Mouse (Mus musculus): ENCODE measurements around the gene Sema3b.
"Not testable (repeated sequence)": the region's sequence is repeated elsewhere in the genome, so short reads cannot be mapped to it uniquely, and the experiment has no call there.

The Sema3b gene

DNA sequence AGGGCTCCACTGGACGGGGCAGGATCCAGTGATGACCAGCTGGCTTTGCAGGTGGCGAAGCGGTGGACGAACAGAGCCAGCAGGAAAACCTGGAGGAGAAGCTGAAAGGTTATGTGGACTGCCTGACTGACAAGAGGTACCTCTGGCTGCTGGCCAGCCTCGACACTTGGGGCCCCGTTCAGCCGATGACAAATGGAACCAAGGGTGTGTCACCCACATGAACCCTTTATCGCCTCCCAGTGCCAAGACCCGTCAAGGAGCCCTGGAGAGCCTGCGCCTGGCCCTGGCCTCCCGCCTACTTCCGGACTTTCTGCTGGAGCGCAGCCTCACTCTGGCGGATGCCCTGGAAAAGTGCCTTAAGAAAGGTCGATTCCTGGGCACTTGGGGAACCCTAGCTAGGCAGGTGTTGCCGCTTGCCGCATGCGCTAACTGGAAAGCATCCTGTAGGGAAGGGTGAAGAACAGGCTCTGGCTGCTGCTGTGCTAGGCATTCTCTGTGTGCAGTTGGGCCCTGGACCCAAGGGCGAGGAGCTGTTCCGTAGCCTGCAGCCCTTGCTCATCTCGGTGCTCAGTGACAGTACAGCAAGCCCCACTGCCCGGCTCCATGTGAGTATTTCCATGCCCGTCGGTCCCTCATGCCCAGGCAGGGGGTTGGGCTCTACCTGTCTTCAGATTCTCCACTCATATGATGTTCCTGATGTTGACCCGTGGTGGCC is 18.8 kb downstream of the Sema3b start:
- DNase-seq (ENCODE audit: low spot score): no peak

DNA sequence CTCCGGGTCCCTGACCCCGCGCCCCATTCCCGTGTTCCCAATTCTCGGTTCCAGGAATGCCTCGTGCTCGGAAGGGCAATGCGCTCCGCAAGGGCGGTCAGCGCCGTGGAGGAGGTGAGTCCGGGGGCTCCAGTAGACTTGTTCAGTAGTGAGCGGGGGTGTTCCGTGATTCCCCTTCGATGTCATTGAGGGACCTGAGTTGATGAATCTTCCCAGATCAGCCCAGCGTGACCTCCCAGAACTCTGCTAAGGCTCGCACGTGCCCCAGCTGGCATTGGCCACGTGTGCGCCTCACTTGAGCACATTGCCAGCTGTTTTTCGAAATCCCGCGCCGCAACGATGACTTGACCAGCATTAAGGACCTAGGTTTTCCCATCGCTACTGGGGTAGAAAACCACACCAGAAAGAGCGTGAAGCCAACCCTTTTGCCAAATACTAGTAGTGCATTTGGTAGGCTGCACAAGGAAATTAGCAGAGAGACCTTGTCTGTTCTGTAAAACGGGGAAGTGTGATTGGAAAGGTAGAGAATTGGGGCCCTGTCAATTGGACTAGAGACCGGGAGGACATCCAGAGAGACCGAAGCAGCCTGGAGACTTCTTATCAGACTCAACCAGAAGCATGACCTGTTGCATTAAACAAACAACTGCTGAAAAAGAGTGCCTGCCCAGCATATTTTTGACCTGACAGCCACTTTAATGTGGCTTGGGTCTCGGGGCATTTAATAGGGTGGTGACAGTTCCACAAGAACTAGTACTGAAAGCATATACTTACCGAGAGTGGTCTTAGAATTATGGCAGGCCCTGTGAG is 21.0 kb downstream of the Sema3b start:
- DNase-seq (ENCODE audit: low spot score): peak; percentile 64

DNA sequence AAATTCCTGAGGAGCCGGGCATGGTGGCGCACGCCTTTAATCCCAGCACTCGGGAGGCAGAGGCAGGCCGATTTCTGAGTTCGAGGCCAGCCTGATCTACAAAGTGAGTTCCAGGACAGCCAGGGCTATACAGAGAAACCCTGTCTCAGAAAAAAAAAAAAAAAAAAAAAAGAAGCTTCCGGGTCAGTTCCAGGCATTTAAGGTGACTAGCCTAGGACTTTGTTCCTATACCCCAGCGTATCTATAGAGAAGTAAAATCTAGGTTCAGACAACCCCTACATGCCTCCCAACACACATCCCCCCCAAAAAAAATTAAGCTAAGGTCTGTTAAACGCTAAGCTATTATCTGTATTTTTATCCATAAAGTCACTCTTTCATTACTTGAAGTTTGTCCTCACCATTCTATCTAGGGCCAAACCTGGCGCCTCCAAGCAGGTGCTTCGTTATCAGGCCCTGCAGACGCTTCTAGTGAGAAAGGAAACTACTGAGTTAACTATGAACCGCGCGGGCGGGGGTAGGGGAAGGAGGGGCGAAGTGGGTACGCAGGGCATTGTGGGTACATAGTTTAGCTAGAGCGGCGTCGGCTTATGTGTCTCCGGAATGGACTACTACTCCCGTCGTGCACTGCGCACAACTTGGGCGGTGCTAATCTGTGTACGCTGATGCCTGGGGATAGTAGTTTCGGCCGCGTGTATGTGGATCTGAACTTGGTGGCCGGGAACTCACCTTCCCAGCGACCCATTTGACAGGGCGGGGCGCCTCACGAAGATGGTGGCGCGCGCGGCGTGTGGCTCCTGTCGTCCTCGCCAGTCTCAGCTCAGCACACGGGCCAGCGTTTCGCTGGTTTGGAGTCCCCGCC is 21.8 kb downstream of the Sema3b start, which contains the start of gene Ifrd2:
Gene Ifrd2, plus strand, starts transcription at position 669 of the 859 bp plus-strand sequence.
- DNase-seq (ENCODE audit: low spot score): peak; percentile 95

DNA sequence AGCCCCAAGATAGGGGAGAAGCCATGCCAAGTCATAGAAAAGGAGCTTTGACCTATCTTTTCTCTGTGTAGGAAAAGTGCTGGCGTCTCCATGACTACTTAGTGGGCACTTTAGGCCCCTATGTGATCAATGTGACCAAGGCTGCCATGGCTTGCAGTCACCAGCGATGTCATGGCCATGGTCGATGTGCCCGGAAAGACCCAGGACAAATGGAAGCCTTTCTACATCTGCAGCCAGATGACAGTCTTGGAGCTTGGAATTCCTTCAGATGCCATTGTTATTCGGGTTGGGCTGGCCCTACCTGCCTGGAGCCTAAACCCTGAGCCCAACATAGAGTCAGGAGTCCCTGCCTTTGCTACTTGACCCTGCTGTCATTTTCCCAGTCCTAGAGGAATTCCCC is 22.5 kb downstream of the Sema3b start:
- DNase-seq (ENCODE audit: low spot score): no peak

DNA sequence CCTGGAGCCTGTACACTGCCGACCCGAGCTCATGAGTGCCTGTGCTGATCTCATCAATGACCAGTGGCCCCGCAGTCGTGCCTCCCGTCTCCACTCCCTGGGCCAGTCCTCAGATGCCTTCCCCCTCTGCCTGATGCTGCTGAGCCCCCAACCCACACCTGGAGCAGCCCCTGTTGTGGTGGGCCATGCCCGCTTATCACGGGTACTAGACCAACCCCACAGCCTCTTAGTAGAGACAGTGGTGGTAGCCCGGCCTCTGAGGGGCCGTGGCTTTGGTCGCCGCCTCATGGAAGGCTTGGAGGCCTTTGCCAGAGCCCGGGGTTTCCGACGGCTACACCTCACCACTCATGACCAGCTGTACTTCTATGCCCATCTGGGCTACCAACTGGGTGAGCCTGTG is 25.9 kb downstream of the Sema3b start:
- DNase-seq (ENCODE audit: low spot score): no peak

DNA sequence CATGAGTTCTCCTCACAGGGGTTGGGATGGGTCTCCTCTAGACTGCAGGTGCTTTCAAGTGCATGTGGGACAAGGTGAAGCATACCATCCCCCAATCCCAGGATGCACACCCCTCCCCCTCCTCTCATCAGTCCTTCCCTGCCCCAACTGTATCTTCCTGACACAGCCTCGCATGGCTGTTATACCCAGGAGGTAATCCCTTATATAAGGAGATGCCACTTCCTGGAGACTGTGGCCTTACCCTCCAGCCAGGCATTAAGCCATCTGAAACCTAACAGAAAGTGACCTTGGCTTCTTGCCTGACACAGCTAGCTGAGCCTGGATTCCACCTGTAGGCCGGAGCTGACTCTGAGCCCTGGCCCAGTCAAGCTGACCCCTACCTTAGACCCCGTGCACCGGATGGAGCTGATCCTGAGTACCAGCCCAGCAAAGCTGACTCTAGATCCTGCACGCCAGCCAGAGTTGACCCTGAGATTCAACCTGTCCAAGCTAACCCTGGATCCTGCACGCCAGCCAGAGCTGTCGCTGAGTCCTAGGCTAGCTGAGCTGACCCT is 26.4 kb downstream of the Sema3b start:
- no peak for DNase-seq (ENCODE audit: low spot score)

DNA sequence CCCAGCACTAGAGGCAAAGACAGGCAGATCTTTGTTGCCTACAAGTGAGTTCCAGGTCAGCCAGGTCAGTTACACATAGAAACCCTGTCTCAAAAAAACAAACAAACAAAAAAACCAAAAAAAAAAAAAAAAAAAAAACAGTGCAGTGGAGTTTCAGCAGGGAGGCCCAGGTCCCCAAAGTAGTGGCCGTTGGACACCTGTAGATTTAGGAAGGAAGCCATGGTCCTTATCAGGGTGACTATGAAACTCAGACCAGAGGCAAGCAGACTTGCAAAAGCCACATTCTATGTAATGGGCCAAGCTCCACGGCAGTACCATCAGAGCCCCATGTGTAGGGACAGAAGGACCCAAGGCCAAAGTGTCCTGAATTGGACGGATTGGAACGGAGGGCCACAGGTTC is 27.4 kb downstream of the Sema3b start:
- no peak for DNase-seq (ENCODE audit: low spot score)

DNA sequence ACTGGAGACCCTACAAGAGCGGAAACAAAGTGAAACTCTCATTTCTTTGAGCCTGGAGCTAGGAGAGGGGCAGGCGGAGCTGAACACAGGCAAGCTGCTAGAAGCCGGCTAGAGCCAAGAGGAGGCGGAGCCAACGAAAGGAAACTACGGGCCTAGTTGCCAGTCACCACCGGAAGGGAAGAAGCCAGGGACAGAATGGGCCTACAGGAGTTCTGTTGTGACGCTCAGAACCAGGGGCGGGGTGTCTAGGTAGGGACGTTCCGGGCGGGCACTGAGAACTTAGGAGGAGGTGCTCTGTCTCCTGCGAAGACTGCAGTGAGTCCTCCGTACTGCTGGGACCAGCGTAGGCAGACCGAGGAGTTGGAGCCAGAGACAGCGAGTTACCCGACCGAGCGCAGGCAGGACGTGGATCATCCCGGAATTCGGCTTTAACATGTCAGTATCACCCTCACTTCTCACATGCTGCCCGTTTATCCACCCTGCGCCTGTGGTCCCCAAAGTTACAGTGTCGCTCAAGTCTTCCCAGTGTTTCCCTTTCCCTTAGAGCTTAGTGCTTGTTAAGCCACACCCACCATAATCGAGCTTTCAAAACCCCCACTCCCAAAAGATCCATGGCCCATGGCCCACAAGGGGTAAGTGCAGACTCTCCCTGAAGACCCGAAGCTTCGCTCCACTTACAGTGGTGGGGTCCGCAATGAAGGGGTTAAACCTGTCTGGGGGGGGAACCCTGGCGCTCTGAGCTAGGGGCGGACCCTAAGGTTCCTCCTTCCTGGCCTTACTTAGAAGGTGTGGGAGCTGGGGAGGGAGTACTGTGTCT is 28.3 kb downstream of the Sema3b start, which contains the start of gene Hyal3:
Gene Hyal3, plus strand, starts transcription at position 318 of the 817 bp plus-strand sequence.
- DNase-seq (ENCODE audit: low spot score): peak; percentile 90

DNA sequence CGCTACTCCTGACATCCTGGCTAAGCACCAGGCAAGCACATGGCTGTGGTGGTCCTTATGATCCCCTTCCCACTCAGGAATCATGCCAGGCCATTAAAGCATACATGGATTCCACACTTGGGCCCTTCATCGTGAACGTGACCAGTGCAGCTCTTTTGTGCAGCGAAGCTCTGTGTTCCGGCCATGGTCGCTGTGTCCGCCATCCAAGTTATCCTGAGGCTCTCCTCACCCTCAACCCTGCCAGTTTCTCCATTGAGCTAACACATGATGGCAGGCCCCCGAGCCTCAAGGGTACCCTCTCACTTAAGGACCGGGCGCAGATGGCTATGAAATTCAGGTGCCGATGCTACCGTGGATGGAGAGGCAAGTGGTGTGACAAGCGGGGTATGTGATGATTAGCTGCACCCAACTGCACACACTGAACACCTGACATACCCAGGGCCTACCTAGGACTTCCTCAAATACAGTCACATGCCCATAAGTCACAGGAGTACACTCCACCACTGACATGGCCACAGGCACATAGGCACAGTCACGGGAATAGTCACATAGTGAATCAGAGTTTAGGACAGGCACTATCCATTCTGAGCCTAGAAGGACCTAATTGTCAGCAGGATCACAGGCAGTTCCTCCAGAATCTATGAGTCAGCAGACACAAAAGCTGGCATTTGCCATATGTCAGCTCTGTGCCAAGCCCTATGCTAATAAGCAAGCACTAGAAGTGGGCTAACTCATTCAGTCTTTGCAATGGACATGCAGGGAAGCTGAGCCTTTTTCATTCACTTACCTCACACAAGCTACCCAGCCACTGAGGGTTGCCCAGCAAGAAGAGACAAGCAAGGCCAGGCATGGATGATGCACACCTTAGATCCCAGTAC is 29.8 kb downstream of the Sema3b start:
- DNase-seq (ENCODE audit: low spot score): no peak

DNA sequence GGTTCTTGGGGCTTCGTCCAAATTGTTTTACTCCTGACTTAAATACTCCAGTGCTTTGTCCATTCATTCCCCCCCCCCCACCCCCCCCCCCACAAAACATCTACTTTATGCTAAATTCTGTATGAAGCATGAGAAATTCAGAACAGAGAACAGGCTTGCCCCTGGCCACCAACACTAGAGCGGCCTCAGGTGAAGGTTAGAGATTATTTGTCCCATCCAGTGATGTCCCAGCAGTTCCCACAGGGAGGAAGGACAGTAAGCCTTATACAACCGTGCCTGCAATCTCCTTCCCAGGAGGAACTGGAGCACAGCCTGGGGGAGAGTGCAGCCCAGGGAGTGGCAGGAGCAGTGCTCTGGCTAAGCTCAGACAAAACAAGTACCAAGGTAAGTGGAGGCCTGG is 30.4 kb downstream of the Sema3b start, which contains the start of gene Naa80:
Gene Naa80, plus strand, starts transcription at position 301 of the 400 bp plus-strand sequence.
- DNase-seq (ENCODE audit: low spot score): no peak

DNA sequence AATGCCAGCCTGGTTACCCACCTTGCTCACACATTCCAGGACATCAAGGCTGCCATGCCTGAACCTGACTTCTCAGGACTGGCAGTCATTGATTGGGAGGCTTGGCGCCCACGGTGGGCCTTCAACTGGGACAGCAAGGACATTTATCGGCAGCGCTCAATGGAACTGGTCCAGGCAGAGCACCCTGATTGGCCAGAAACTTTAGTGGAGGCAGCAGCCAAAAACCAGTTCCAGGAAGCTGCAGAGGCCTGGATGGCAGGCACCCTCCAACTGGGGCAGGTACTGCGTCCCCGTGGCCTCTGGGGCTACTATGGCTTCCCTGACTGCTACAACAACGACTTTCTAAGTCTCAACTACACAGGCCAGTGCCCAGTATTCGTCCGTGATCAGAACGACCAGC is 31.2 kb downstream of the Sema3b start:
- no peak for DNase-seq (ENCODE audit: low spot score)

DNA sequence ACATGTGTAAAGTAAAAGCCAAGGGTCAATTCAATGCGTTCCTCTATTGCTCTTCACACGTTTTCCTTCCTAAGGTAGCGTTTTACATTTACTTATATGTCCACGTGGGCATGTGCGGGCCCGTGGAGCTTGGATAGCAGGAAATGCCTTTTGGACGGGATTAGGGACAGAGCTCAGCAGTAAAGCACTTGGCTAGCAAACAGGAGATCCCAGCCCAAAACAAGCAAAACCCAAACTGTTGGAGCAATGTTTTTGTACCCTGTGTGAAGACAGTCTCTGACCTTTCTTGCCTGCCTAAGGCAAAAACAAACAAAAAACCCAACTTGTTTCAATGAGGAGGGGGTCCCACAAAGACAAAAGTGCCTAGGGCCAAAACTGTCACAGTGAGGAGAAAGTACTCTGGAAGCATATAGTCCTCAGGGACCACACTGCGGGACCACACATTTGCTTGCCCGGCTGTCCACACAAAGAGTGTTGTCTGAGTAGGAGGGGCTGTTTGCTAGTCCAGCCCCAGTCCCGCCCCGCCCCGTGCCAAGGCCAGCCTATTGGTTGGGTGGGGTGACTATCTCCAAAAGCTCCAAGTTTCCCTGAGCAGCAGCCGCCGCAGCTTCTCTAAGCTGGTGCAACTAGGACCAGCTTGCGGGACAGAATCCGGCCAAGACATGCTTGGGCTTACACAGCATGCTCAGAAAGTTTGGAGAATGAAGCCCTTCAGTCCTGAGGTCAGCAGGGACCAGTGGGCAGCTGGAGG is 32.5 kb downstream of the Sema3b start, which contains the start of gene Hyal1:
Gene Hyal1, plus strand, starts transcription at position 571 of the 751 bp plus-strand sequence.
- DNase-seq (ENCODE audit: low spot score): peak; percentile 90

DNA sequence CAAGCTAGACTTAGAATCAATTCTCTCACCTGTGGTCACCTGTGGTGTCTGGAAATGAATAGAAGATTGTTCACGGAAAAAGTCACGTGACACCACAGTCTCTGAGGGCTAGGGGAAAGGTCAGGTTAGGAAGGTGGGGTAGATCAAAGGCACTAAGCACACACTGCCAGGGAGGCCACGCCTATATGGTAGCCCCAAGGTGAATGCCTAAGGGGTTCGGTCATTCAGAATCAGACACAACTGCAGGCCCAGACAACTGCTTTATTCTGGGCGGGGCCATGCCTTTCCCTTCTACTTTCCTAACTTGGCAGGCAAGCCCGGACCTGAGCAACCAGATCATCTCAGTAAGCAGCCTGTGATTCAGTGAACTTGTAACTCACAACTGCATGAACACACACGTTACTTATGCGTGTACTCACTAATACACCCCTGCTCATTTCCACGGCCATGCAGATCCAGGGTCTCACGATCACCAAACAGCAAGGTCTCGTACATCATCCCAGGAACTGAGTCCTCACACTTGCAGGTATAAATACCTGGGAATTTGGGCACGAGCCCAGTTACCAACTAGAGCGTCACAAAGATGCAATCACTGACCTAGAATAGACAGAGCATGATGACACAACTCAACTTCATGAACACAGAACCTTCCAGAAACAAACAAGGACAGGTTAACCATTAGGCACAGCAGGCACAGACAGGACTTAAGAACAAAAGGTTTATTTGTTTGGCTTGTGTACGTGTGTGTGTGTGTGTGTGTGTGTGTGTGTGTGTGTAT is 33.3 kb downstream of the Sema3b start:
- no peak for DNase-seq (ENCODE audit: low spot score)

DNA sequence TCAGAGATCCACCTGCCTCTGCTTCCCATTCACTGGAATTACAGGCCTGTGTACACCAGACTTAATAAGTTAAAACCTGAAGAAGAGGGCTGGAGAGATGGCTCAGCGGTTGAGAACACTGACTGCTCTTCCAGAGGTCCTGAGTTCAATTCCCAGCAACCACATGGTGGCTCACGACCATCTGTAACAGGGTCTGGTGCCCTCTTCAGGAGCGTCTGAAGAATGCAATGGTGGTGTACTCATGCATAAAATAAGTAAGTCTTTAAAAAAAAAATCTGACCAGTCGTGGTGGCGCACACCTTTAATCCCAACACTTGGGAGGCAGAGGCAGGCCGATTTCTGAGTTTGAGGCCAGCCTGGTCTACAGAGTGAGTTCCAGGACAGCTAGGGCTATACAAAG is 35.3 kb downstream of the Sema3b start:
- DNase-seq (ENCODE audit: low spot score): not testable (repeated sequence)

DNA sequence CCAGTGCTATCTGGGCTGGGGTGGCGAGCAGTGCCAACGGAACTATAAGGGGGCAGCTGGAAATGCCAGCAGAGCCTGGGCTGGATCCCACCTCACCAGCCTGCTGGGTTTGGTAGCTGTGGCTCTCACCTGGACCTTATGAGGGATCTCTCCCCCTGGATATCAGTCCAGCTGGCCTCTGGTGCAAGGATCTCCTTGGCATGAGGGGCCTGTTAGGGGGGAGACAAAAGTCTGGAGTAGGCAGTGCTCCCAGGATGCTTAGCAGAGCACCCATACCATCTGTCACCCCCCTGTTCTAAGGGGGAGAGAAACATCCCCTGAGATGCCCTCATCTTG is 36.7 kb downstream of the Sema3b start:
- DNase-seq (ENCODE audit: low spot score): no peak

DNA sequence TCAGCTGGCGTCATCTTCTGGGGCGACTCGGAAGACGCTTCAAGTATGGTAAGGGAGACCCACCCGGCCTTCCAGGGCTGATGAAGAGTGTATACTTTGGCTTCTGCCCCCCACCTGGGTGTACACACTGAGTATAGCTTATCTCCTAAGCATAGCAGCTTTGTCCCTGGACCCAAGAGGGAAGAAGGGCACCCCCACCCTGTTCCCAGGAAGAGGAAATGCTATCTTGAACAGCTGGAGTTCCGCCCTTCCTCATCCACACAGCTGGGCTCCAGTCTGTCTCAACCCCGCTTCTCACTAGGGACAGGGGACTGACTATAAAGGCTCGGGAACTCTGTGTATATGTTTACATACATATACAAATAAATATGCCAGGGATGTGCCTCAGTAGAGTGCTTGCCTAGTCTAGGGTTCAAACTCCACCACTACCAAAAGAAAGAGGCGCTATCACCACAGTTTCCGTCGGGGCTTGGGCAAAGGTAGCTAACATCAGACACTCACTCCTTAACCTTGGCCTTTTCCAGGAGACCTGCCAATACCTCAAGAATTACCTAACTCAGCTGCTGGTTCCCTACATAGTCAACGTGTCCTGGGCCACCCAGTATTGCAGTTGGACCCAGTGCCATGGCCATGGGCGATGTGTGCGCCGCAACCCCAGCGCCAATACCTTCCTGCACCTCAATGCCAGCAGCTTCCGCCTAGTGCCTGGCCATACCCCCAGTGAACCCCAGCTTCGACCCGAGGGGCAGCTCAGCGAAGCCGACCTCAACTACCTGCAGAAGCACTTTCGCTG is 37.3 kb downstream of the Sema3b start:
- DNase-seq (ENCODE audit: low spot score): no peak

DNA sequence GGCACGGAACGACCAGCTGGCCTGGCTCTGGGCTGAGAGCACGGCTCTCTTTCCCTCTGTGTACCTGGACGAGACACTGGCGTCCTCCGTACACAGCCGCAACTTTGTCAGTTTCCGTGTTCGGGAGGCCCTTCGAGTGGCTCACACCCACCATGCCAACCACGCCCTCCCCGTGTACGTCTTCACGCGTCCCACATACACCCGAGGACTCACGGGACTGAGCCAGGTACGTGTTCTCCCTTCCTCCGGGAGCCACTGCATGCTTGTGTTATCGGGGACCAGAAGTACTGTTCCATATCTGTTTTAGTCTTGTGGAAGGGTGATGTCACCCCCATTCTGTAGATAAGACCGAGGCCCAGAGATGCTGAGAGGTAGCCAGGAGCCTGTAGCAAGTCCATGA is 38.2 kb downstream of the Sema3b start:
- DNase-seq (ENCODE audit: low spot score): no peak

DNA sequence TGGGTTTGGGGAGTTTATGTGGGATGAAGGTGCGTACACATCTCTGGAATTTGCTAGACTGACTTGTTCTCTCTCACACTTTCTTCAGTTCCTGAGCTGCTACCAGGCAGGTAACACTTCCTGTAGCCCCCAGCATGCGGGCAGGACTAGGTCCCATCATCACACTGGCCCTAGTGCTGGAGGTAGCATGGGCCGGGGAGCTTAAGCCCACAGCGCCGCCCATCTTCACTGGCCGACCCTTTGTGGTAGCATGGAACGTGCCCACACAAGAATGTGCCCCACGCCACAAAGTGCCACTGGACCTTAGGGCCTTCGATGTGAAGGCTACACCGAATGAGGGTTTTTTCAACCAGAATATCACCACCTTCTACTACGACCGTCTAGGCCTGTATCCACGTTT is 39.0 kb downstream of the Sema3b start:
- DNase-seq (ENCODE audit: low spot score): no peak

Data from testis, postnatal 10 days (tissue).